Mouse (Mus musculus) R1 (cell line): ENCODE data around the gene Dner.

ENCODE experiments used
- DNase-seq: peaks from one replicate; pipeline ENCODE4 v3.0.0-alpha.2; 2018; ENCODE audit warnings: low read depth, low spot score

The Dner gene

GRCm38 (mm10) chr1:84695517-84696411, at the start of gene Dner:
TSS of gene Dner (minus strand) at chr1:84696221.
- DNase-seq = peak; percentile 94

DNA sequence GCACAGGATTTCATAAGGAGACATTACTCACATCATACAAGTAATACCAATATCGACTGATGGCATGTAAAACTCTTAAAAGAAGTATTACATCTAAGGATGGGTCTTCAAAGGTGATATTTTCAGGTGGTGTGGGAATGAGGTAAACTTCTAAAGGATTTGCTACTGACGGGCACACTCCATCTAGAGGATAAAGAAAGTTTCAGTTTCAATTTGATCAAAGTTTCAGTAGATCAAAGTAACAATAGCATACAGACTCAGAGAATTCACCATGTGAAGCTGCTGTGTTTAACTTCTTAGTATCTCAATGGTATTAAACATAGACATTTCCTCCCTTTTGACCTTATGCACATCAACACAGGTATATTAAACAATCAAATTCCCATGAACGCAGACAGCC, 46.1 kb upstream of the Dner start:
- DNase-seq = no peak

- DNase-seq = no peak
These were observed 44.1 kb upstream of the Dner start for GRCm38 (mm10) chr1:84740080-84740479.

GRCm38 (mm10) chr1:84737097-84737496, 41.1 kb upstream of the Dner start:
- no peak for DNase-seq

GRCm38 (mm10) chr1:84733799-84734198, 37.8 kb upstream of the Dner start:
- peak; percentile 59 for DNase-seq

- DNase-seq = peak; percentile 67
These were observed 35.7 kb upstream of the Dner start for GRCm38 (mm10) chr1:84731763-84732162.

DNA sequence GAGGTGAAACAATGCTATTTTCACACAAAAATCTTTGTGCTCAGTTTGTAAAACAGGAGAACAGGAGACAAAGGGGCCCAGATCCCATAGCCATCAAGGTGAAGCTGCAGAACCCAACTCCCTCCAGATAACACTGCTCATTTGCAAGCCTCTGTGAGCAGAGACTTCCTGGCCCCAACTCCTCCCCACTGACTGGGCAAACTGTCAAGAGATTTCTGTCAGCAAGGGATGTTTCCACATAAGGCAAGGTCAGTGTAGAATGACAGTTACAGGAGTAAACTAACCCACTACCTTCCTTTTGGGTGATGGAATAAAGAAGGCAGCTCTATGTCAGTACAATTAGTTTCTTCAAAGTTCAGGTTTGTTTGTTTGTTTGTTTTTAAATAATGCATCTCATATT, 26.8 kb upstream of the Dner start:
- no peak for DNase-seq

GRCm38 (mm10) chr1:84722371-84722770, 26.4 kb upstream of the Dner start:
- DNase-seq = no peak

DNA sequence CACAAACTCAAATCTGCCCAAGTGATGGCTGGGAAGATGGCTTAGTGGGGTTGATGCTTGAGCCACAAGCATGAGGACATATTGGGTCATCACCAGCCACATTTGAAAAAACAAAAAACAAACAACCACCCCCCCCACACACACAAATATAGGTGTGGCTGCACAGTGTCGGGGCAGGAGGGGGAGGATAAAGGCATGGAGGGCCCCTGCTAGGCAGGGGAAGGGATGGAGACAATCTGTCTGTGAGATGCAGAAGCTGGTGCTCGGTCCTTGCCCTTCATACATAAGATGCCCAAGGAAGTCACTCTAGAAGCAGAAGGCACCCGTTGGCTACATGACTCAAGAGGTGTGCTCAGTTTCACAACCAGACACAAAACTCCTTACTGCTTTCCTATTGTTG, 25.9 kb upstream of the Dner start:
- no peak for DNase-seq

DNA sequence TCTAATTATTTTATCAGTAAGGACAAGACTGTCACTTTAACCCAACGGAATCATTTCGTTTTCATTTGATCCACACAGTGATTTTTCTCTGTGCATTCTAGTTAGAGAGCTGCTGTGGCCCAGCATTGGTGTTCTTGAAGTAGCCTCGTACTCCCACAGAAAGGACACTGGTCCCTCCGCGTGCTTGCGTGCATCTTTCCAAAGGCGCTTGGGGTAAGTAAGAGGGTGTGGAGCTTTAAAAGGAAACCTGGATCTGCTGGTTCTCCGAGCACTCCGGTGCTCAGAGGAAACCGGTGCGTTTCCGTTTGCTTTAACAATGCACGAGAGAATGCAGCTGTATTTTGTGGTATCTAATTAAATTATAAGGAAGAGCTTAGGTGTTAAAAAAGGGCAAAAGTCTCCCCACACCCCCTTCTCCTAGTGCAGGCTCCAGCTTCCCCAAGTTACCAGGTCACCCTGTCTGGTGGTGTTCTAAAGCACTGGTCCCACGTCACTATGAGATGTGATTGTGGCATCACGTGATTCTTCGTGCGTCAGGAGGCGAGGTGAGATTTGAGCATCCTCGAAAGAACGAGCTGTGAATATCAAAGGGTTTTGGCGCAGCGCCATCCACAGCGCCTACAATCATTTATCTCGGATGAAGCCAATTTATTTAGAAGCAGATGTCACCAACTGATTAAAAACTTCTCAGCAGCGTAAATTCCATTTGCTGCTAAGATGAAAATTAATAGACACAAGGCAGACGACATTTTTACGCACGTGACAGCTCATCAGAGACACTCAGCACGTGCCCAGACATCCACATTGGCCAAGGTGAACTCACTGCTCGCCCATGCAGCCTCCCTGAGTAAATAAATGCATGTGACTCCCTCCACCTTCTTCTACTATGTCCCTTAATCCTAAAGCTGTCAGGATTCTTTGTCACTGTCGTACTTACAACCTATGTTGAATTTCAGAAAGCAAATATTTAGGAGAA, 14.1 kb upstream of the Dner start:
- no peak for DNase-seq

DNA sequence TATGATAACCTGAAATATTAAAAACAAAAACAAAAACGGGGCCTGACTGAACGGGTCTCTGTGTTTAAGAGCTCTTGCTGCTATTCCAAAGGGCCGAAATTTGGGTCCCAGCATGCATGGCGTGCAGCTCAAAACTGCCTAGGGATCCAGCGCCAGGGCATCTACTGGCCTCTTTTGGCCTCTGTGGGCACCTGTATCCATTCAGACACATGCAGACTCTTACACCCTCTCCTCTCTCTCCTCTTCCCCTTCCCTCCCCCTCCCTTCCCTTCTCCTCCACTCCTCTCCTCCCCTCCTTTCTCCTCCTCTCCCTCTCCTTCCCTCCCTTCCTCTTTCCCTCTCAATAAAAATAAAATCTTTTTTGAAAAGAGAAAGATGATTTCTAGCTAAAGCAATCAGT, 13.4 kb upstream of the Dner start:
- no peak for DNase-seq

DNA sequence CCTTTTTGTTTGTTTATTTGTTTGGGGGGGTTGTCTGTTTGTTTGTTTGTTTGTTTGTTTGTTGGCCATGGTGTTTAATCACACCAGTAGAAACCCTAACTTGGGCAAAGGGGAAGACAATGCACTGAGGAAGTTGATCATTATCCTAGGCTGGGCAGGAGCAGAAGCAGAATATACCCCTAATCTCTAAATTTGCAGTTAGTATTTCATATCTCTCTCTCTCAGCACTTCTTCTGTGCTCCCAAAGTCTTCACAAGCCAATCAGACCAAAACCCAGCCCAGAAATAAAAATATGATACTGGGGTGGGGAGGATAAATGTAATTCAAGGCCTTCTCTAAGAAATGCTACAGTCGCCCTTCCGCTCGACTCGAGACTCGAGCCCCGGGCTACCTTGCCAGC, 4.2 kb upstream of the Dner start:
- DNase-seq = no peak

- DNase-seq = peak; percentile 93
These were observed 1.1 kb upstream of the Dner start for GRCm38 (mm10) chr1:84697136-84697535.

GRCm38 (mm10) chr1:84694688-84695474, 1.1 kb downstream of the Dner start:
- DNase-seq = peak; percentile 33

DNA sequence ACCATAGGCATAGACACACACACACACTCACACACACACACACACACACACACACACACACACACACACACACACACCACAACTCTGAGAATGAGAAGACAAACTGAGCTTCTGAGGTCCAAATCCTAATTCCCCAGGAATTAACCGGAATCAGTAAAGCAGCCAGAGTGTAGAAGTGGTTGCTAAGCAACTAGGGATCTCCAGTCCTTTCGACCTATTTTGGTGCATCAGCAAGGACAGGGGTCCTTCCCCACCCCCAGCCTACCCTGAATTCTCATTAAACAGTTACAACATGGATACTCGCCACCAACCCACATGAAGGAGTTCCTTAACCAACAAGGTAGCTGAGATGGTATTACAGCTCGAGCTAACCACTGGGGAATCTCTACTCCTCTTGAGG, 18.1 kb downstream of the Dner start:
- peak; percentile 27 for DNase-seq

DNA sequence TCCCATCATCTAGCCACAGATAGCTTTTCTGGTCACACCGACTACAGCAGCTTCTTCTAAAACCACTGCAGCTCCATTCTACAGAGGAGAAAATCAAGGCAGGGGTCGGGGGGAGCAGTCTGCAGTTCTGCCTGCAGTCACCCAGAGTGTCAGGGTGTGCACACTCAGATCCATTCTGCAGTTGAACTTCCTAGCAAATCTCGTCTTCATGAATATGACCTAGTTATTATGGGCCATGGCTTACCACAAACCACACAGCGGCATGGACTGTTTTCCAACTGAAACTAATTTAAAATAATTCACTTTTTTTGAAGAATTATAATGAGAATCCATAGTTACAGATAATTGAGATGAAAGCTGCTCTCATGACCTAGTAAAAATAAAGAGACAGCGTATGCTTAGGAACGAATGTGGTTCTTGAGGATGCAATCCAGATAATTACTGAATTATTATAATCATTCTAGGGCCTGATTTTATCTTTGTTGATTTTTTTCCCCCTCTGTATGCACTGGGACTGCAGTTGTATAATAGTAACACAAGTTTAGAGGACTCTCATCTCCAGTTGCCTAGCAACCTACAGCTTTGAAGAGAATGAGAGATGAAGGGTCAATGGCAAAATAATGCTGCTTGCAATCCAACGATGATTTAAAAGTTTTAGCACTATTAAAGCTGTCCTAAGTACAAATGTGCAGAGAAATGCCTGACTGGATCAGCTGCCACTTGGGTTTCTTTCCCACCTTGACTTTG, 27.7 kb downstream of the Dner start:
- DNase-seq = no peak

GRCm38 (mm10) chr1:84667660-84668059, 28.4 kb downstream of the Dner start:
- DNase-seq = no peak

DNA sequence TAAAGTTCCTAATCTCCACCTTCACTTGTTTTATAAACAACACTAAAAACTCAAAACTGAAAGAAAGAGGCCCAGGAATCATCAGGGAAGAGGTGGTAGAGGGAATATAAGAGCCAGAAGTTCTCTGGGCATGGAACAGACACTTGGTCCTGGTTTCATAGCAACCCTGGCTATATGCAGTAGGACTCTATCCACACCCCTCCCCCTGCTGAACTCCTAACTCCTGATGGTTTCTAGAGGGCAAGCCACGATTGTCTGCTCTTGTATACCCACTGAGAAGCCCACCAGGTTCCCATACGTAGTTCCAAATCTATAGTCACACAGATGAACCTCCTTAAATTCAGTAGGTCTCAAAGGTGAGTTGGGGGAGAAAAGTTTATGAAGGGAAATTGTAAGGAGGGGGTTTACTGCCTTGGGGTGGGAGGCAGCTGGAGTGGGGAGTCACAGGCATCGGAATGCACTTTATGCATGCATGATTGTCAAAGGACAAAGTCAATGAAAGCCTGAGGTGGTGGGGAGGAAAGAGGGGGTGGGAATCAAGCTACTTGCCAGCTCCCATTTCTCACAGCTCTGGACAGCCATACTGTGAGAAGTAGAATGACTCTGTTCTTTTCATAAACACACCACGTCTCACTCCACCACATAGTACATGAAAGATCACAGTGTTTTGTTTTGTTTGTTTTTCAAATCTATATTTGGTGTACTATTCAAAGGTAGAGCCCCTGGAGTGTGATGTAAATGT, 31.5 kb downstream of the Dner start:
- DNase-seq = peak; percentile 26

DNA sequence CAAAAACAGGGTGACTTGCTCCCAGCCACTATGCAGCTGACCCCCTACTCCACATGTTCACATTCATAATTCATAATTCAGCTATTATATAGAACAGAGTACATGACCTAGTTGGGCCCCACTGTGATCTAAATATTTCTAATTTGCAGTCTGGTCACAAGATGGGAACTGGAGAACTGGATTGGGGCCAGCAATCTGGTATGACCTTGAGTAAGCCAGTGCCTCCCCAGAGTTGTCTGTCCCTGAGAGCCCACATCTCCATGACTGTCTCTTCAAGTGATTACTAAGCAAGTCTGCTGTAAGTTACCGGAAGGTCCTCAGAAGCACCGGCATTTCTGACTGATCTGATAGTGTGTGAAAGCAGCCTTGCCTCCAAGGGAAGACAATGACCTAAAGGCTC, 49.2 kb downstream of the Dner start:
- no peak for DNase-seq

DNA sequence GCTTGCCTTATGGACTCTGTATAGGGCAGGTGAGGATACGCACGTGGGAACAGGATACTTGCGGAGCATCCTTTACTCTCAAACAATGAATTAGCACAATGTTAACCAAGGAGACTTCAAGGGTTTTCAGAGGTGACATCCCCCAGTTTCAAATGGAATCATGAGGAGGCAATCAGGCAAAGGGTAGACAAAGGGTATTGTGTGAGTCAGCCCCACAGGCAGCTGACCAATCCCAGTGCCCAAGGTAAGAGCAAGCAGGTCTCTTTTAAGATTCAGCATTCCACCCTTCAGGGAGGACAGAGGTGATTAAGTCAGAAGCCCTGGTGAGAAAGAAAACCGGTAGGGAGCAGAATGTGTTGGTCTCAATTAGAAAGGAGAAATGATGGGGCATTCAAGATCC, 55.6 kb downstream of the Dner start:
- peak; percentile 66 for DNase-seq
